Comparison of ENCODE assay signal across 17 mouse cellular contexts in genomic region chr2:137953144-137953543, GRCm38 (mm10).
"Had no signal": no experiment of that assay in that cellular context is flagged by ENCODE, and none has a peak within 500 bp of the region (broad histone marks: within the 10 kb centered on the region; RNA-seq: fewer than 3 reads in every experiment).

No protein-coding gene starts in this region.

- DNase-seq: lung, adult 2 months; lung, postnatal 14 days; lung, postnatal 36 days; right cerebral cortex, postnatal 14 days; thymus, adult 2 months; thymus, postnatal 14 days; thymus, postnatal 36 days had no signal

- ATAC-seq: lung, postnatal 0 days; midbrain, embryonic 13.5 days; midbrain, embryonic 15.5 days had no signal

- H3K4me2 ChIP-seq: lung, embryonic 15.5 days; midbrain, embryonic 11.5 days; midbrain, embryonic 13.5 days; midbrain, embryonic 15.5 days; neural tube, embryonic 12.5 days; stomach, embryonic 15.5 days had no signal

- H3K9me3 ChIP-seq: lung, embryonic 15.5 days; megakaryocyte, embryonic 14.5 days; midbrain, embryonic 13.5 days; midbrain, embryonic 15.5 days; neural tube, embryonic 12.5 days; stomach, embryonic 15.5 days had no signal

- H3K27ac ChIP-seq: lung, embryonic 15.5 days; macrophage; midbrain, embryonic 13.5 days; midbrain, embryonic 15.5 days; neural tube, embryonic 12.5 days; stomach, embryonic 15.5 days; stomach, postnatal 0 days had no signal

- H3K9ac ChIP-seq: lung, embryonic 15.5 days; midbrain, embryonic 13.5 days; midbrain, embryonic 15.5 days; neural tube, embryonic 12.5 days; stomach, embryonic 15.5 days had no signal

- H3K36me3 ChIP-seq: lung, embryonic 15.5 days; midbrain, embryonic 13.5 days; midbrain, embryonic 15.5 days; neural tube, embryonic 12.5 days; stomach, embryonic 15.5 days had no signal

- H3K4me3 ChIP-seq: lung, embryonic 15.5 days; megakaryocyte, embryonic 14.5 days; midbrain, embryonic 13.5 days; midbrain, embryonic 15.5 days; neural tube, embryonic 12.5 days; stomach, embryonic 15.5 days had no signal

- H3K4me1 ChIP-seq: lung, embryonic 15.5 days; megakaryocyte, embryonic 14.5 days; midbrain, embryonic 13.5 days; midbrain, embryonic 15.5 days; neural tube, embryonic 12.5 days; stomach, embryonic 15.5 days had no signal

- H3K27me3 ChIP-seq: lung, embryonic 15.5 days; megakaryocyte, embryonic 14.5 days; midbrain, embryonic 13.5 days; midbrain, embryonic 15.5 days; neural tube, embryonic 12.5 days; stomach, embryonic 15.5 days had no signal
